Mouse (Mus musculus) liver, embryonic 14.5 days (tissue): ENCODE results near the gene Ccdc85b. TPM values are rescaled to one million over a fixed set of nuclear protein-coding genes. Genes with fewer than 3 reads are reported as not detected.
"Not testable (repeated sequence)": the region's sequence is repeated elsewhere in the genome, so short reads cannot be mapped to it uniquely, and the experiment has no call there.

Experiments used
- ATAC-seq: fragments of 200-750 bp; cut with Nextera tagmentation; 2 replicates; pipeline ENCODE4 v1.8.0; 2017; ENCODE audit warnings: moderate number of reproducible peaks, mild to moderate bottlenecking, moderate library complexity; ENCODE audit not compliant: insufficient read depth
- DNase-seq, 3 experiments: peaks; one replicate each; pipeline ENCODE4 v3.0.0-alpha.2; 2012 to 2013; ENCODE audit warnings: low read depth in 3 of 3, low spot score in 3 of 3
- H3K27ac ChIP-seq: fragments of 300-500 bp; sonication (generic); 2 replicates; pipeline ENCODE4 v1.5.1; 2014; ENCODE audit warnings: moderate library complexity, mild to moderate bottlenecking, control low read depth, inconsistent platforms
- H3K27me3 ChIP-seq: fragments of 300-500 bp; sonication (generic); 2 replicates; pipeline ENCODE4 v1.6.1; 2014; ENCODE audit warnings: mild to moderate bottlenecking, low read length, moderate library complexity; ENCODE audit not compliant: control insufficient read depth, insufficient read depth
- H3K36me3 ChIP-seq: fragments of 300-500 bp; sonication (generic); replicated peaks from 2 replicates; pipeline ENCODE4 v1.6.1; 2014; ENCODE audit warnings: low read depth; ENCODE audit not compliant: control insufficient read depth, insufficient read depth
- H3K4me1 ChIP-seq, 2 experiments: fragments of 200-500 bp in 1 of 2; fragments of 300-500 bp in 1 of 2; sonication (generic) in 1 of 2; replicated peaks; 2 replicates each; pipeline ENCODE4 v1.6.1; 2012 to 2014; ENCODE audit warnings: antibody characterized with exemption in 1 of 2, inconsistent platforms in 1 of 2, low read length in 1 of 2; ENCODE audit not compliant: control insufficient read depth in 2 of 2, insufficient read depth in 2 of 2
- H3K4me2 ChIP-seq: fragments of 300-500 bp; sonication (generic); 2 replicates; pipeline ENCODE4 v1.6.1; 2014; ENCODE audit warnings: low read depth, mild to moderate bottlenecking, control low read depth, moderate library complexity
- H3K4me3 ChIP-seq, 2 experiments: fragments of 200-500 bp in 1 of 2; fragments of 300-500 bp in 1 of 2; sonication (generic) in 1 of 2; 2 replicates each; pipeline ENCODE4 v1.5.1; 2012 to 2014; ENCODE audit warnings: low read depth in 2 of 2, low read length in 2 of 2, mild to moderate bottlenecking in 2 of 2, control low read depth in 1 of 2, inconsistent platforms in 1 of 2, moderate library complexity in 1 of 2; ENCODE audit not compliant: insufficient read depth in 1 of 2
- H3K9ac ChIP-seq: fragments of 300-500 bp; sonication (generic); replicated peaks from 2 replicates; pipeline ENCODE4 v1.6.1; 2014; ENCODE audit warnings: mild to moderate bottlenecking, control low read depth, moderate library complexity
- H3K9me3 ChIP-seq: fragments of 300-500 bp; sonication (generic); 2 replicates; pipeline ENCODE4 v1.6.1; 2016; ENCODE audit warnings: low read length, mixed read lengths; ENCODE audit not compliant: control insufficient read depth
- CTCF ChIP-seq: IDR thresholded peaks from 2 replicates; pipeline ENCODE4 v1.5.1; 2016; ENCODE audit warnings: antibody characterized with exemption, low read depth, control low read depth
- EP300 ChIP-seq: IDR thresholded peaks from 2 replicates; pipeline ENCODE4 v1.6.1; 2016; ENCODE audit warnings: antibody characterized with exemption, low read depth
- WGBS: fragments of 180-500 bp; shearing (Covaris S2); extraction: QIAGEN DNeasy Blood & Tissue Kit; methylation state at CpG from one replicate; pipeline ENCODE4 v1.1.7; 2014; ENCODE audit not compliant: insufficient replicate concordance; 5-methylcytosine and 5-hydroxymethylcytosine counted together
- polyA plus RNA-seq, 2 experiments: library from polyadenylated mRNA; depleted of rRNA in 1 of 2; stranded (reverse) in 1 of 2; unstranded in 1 of 2; fragments of >200 nt; fragmentation: Nextera tagmentation in 1 of 2; extraction: Ambion mirVana in 1 of 2; gene quantifications; 2 replicates each; pipeline versions ENCODE4 v1.2.1 to v1.2.3; 2012 to 2014

Gene Ccdc85b
- polyA plus RNA-seq, 2 experiments, result 1.0 to 1.4 TPM

DNA sequence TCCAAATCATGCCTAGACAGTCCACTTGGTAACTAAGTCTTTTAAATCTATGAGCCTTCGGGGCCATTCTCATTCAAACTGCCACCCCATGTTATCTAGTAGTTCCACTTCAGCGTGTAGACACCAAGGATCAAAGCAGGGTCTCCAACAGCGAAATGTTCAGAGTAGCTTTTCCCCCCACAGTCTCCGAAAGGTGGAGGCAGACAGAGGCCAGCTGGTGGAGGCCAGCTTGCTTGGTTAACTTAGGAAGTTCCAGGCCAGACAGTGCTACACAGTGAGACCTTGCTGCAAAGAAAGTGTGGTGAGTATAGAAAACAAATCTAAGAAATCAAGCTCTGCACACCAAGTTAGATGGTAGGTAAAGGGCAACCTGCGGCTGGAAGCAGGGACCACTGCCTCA lies 47.1 kb downstream of the Ccdc85b start:
- no peak overlapping the region for H3K9ac ChIP-seq
- 74% methylated on average over 5 of the region's 5 CpGs for WGBS
- no peaks in the 10 kb centered on the region for H3K9me3 ChIP-seq
- peaks cover 0 to 13% of the 10 kb centered on the region in 2 experiments; a peak in 3 of 4 replicates for H3K4me1 ChIP-seq
- no peak for TF ChIP-seq EP300
- TF ChIP-seq CTCF, result no peak
- no peaks in the 10 kb centered on the region for H3K36me3 ChIP-seq
- ATAC-seq (no peak), DNase-seq (no peak)
- H3K27ac ChIP-seq, result no peak overlapping the region
- no peak overlapping the region for H3K4me3 ChIP-seq
- no peaks in the 10 kb centered on the region for H3K27me3 ChIP-seq
- no peak overlapping the region for H3K4me2 ChIP-seq

- no peak for DNase-seq
- H3K4me2 ChIP-seq, result no peak overlapping the region
- H3K27ac ChIP-seq, result no peak overlapping the region
- no peaks in the 10 kb centered on the region for H3K9me3 ChIP-seq
- no peak for ATAC-seq
- no peak for TF ChIP-seq CTCF
- no peak for TF ChIP-seq EP300
- no peak overlapping the region for H3K9ac ChIP-seq
- no peaks in the 10 kb centered on the region for H3K27me3 ChIP-seq
- no peak overlapping the region for H3K4me3 ChIP-seq
- WGBS, result 72% methylated on average over 5 of the region's 5 CpGs
- no peaks in the 10 kb centered on the region for H3K36me3 ChIP-seq
- H3K4me1 ChIP-seq, result peaks cover 0 to 13% of the 10 kb centered on the region in 2 experiments; a peak in 3 of 4 replicates
Observed at GRCm38 (mm10) chr19:5409068-5409467, 48.6 kb downstream of the Ccdc85b start.

GRCm38 (mm10) chr19:5408057-5409001 lies 49.4 kb downstream of the Ccdc85b start:
- TF ChIP-seq EP300, result no peak
- no peak for TF ChIP-seq CTCF
- H3K4me3 ChIP-seq, result peak overlapping the region; percentile 83
- DNase-seq, result no peak

DNA sequence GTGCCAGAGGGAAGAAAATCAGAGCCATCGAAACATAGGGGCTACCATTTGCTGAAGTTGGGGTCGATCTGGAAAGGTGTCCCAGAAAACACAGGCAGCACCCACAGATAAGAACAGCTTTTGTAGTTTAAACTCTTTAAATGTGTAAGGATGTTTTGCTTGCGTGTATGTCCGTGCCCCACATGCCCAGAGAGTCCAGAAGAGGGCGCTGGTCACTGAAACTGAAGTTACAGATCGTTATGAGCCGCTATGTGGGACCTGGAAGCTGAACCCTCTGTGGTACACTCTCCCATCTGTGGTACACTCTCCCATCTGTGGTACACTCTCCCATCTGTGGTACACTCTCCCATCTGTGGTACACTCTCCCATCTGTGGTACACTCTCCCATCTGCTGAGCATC lies 50.6 kb downstream of the Ccdc85b start:
- no peaks in the 10 kb centered on the region for H3K9me3 ChIP-seq
- peak; percentile 88 for TF ChIP-seq CTCF
- TF ChIP-seq EP300, result peak; percentile 26; the same call in 1 of the 2 replicates
- WGBS, result 15% methylated on average over 7 of the region's 7 CpGs

More at GRCm38 (mm10) chr19:5408057-5409001, 49.4 kb downstream of the Ccdc85b start:
- H3K9me3 ChIP-seq, result no peaks in the 10 kb centered on the region
- no peak for ATAC-seq
- no peaks in the 10 kb centered on the region for H3K27me3 ChIP-seq
- peak overlapping the region; percentile 98 for H3K9ac ChIP-seq
- peak overlapping the region; percentile 82 for H3K4me2 ChIP-seq
- WGBS, result 68% methylated on average over 13 of the region's 13 CpGs
- no peaks in the 10 kb centered on the region for H3K36me3 ChIP-seq
- peak overlapping the region; percentile 96; the same call in 1 of the 2 replicates for H3K27ac ChIP-seq
- peaks cover 0 to 13% of the 10 kb centered on the region in 2 experiments; a peak in 3 of 4 replicates for H3K4me1 ChIP-seq

GRCm38 (mm10) chr19:5406531-5407126 lies 51.1 kb downstream of the Ccdc85b start:
- Histone ChIP-seq H3K4me1 (peaks cover 0 to 13% of the 10 kb centered on the region in 2 experiments; a peak in 3 of 4 replicates), H3K4me3 (peak overlapping the region; percentile 83), H3K9ac (peak overlapping the region; percentile 98), H3K4me2 (peak overlapping the region; percentile 82), H3K27ac (peak overlapping the region; percentile 96)
- not testable (repeated sequence) for H3K27me3 ChIP-seq, H3K36me3 ChIP-seq, H3K9me3 ChIP-seq
- TF ChIP-seq CTCF, result peak; percentile 7; the same call in 1 of the 2 replicates
- ATAC-seq, result peak; percentile 81
- WGBS, result 17% methylated on average over 22 of the region's 25 CpGs
- peak in 1 of 3 experiments; percentile 55 for DNase-seq

More for the DNA sequence above, 50.6 kb downstream of the Ccdc85b start:
- peak; percentile 76 for ATAC-seq
- H3K27ac ChIP-seq, result peak overlapping the region; percentile 96
- H3K36me3 ChIP-seq, result no peaks in the 10 kb centered on the region
- peak overlapping the region; percentile 98 for H3K9ac ChIP-seq
- H3K27me3 ChIP-seq, result no peaks in the 10 kb centered on the region
- peaks cover 0 to 13% of the 10 kb centered on the region in 2 experiments; a peak in 3 of 4 replicates for H3K4me1 ChIP-seq
- DNase-seq, result peak in 2 of 3 experiments; percentile 67 to 80
- H3K4me2 ChIP-seq, result peak overlapping the region; percentile 82
- peak overlapping the region; percentile 83 for H3K4me3 ChIP-seq
